Mouse (Mus musculus): ENCODE measurements around the gene Cltc.

- TF ChIP-seq CTCF (IDR thresholded peaks at IDR 0.05; ENCODE audit: low read depth, low read length): no peak
- TF ChIP-seq GATA1 (IDR thresholded peaks at IDR 0.05; ENCODE audit: borderline replicate concordance, low read length): no peak
- no peak for TF ChIP-seq TAL1 (conservative IDR thresholded peaks at IDR 0.05; ENCODE audit: low read depth, low read length)
Observed at GRCm38 (mm10) chr11:86724004-86724403, 33.4 kb downstream of the Cltc start.
